Mouse (Mus musculus) heart, adult 2 months (tissue): ENCODE results near the gene Hoxd8. TPM values are rescaled to one million over a fixed set of nuclear protein-coding genes. Genes with fewer than 3 reads are reported as not detected.

ENCODE experiments used
- DNase-seq, 2 experiments: peaks; one replicate each; pipeline ENCODE4 v3.0.0; 2021
- H3K27ac ChIP-seq: fragments of 200-600 bp; 2 replicates; pipeline ENCODE4 v1.8.1; 2022
- H3K27me3 ChIP-seq: fragments of 200-500 bp; 2 replicates; pipeline ENCODE4 v1.6.1; 2012; ENCODE audit warnings: mild to moderate bottlenecking, low read length, inconsistent platforms, mixed read lengths; ENCODE audit not compliant: control insufficient read depth, insufficient read depth
- H3K36me3 ChIP-seq: fragments of 200-500 bp; 2 replicates; pipeline ENCODE4 v1.6.1; 2012; ENCODE audit warnings: low read length, inconsistent platforms; ENCODE audit not compliant: control insufficient read depth, insufficient read depth
- H3K4me1 ChIP-seq: fragments of 200-500 bp; 2 replicates; pipeline ENCODE4 v1.6.1; 2011; ENCODE audit warnings: low read length; ENCODE audit not compliant: control insufficient read depth, insufficient read depth
- H3K4me3 ChIP-seq: fragments of 200-600 bp; 2 replicates; pipeline ENCODE4 v1.8.1; 2022
- H3K79me2 ChIP-seq: fragments of 200-500 bp; replicated peaks from 2 replicates; pipeline ENCODE4 v1.6.1; 2012; ENCODE audit warnings: mild to moderate bottlenecking, inconsistent platforms, low read length, moderate library complexity, mixed read lengths; ENCODE audit not compliant: control insufficient read depth, insufficient read depth
- H3K9ac ChIP-seq: fragments of 200-500 bp; 2 replicates; pipeline ENCODE4 v1.6.1; 2012; ENCODE audit warnings: low read depth, mild to moderate bottlenecking, control low read depth, inconsistent platforms, low read length, mixed read lengths
- CTCF ChIP-seq: fragments of 200-600 bp; IDR thresholded peaks from 2 replicates; pipeline ENCODE4 v1.8.1; 2022; ENCODE audit warnings: antibody characterized with exemption, mild to moderate bottlenecking, moderate library complexity
- EP300 ChIP-seq: fragments of 200-500 bp; IDR thresholded peaks from 2 replicates; pipeline ENCODE4 v1.6.1; 2011; ENCODE audit warnings: low read depth, low read length, control low read depth; ENCODE audit not compliant: insufficient read depth
- POLR2A ChIP-seq: fragments of 200-500 bp; IDR thresholded peaks from 2 replicates; pipeline ENCODE4 v1.6.1; 2011; ENCODE audit warnings: mild to moderate bottlenecking, low read depth, low read length, control low read depth; ENCODE audit not compliant: insufficient read depth
- WGBS: fragments of 180-500 bp; shearing (Covaris S2); methylation state at CpG from one replicate; pipeline ENCODE4 v1.1.7; 2018; 5-methylcytosine and 5-hydroxymethylcytosine counted together
- intact Hi-C: fragments of 180-260 bp; cut with DNase I; formaldehyde crosslinking; loops from one replicate; pipeline ENCODE4 v1.15.1; 2025
- polyA plus RNA-seq: library from polyadenylated mRNA; depleted of rRNA; stranded (reverse); fragments of >200 nt; gene quantifications from 2 replicates; pipeline ENCODE4 v1.2.3, GENCODE M21; 2012
- total RNA-seq, 2 experiments: library from RNA; stranded (reverse); gene quantifications; 2 replicates each; pipeline ENCODE4 v1.2.3; 2021

Hoxd8 gene
- total and polyA plus RNA-seq, 3 experiments = 0.59 to 1.0 (median 0.61) TPM

- intact Hi-C loops = no loop called here
- H3K27me3 ChIP-seq = peaks cover 34% of the 10 kb centered on the region
- H3K79me2 ChIP-seq = no peaks in the 10 kb centered on the region
- DNase-seq = peak in 1 of 2 experiments; percentile 1
- no peak overlapping the region for H3K27ac ChIP-seq
- no peaks in the 10 kb centered on the region for H3K36me3 ChIP-seq
- TF ChIP-seq POLR2A = no peak
- TF ChIP-seq CTCF = no peak
- no peak overlapping the region for H3K9ac ChIP-seq
- no peaks in the 10 kb centered on the region for H3K4me1 ChIP-seq
- H3K4me3 ChIP-seq = no peak overlapping the region
- 26% methylated on average over 2 of the region's 2 CpGs for WGBS
These were observed 27.3 kb upstream of the Hoxd8 start for GRCm38 (mm10) chr2:74677106-74677505.

- Histone ChIP-seq H3K79me2 (no peaks in the 10 kb centered on the region), H3K27me3 (peaks cover 43% of the 10 kb centered on the region), H3K4me1 (no peaks in the 10 kb centered on the region), H3K4me3 (no peak within 1 kb of the TSS), H3K9ac (no peak within 1 kb of the TSS), H3K27ac (no peak within 1 kb of the TSS), H3K36me3 (no peaks in the 10 kb centered on the region)
- intact Hi-C loops = no loop called here
- 5% methylated on average over 15 of the region's 15 CpGs for WGBS
- TF ChIP-seq CTCF (no peak), EP300 (no peak), POLR2A (no peak)
- no peak for DNase-seq
These were observed 25.4 kb upstream of the Hoxd8 start, which contains the start of gene Hoxd11 for GRCm38 (mm10) chr2:74678891-74679595. Gene Hoxd11, plus strand, starts transcription at chr2:74679557.

GRCm38 (mm10) chr2:74679596-74679971 is 24.8 kb upstream of the Hoxd8 start:
- H3K27me3 ChIP-seq = peaks cover 45% of the 10 kb centered on the region
- no peak overlapping the region for H3K9ac ChIP-seq
- DNase-seq = no peak
- no peaks in the 10 kb centered on the region for H3K79me2 ChIP-seq
- intact Hi-C loops = no loop called here
- no peaks in the 10 kb centered on the region for H3K36me3 ChIP-seq
- no peak overlapping the region for H3K4me3 ChIP-seq
- H3K4me1 ChIP-seq = no peaks in the 10 kb centered on the region
- H3K27ac ChIP-seq = no peak overlapping the region
- WGBS = 2% methylated on average over 26 of the region's 26 CpGs
- TF ChIP-seq POLR2A = no peak

- TF ChIP-seq CTCF (no peak), EP300 (no peak), POLR2A (no peak)
- H3K4me3 ChIP-seq = no peak overlapping the region
- WGBS = 3% methylated on average over 22 of the region's 23 CpGs
- H3K36me3 ChIP-seq = no peaks in the 10 kb centered on the region
- H3K4me1 ChIP-seq = no peaks in the 10 kb centered on the region
- H3K79me2 ChIP-seq = no peaks in the 10 kb centered on the region
- H3K9ac ChIP-seq = no peak overlapping the region
- intact Hi-C loops = no loop called here
- peaks cover 44% of the 10 kb centered on the region for H3K27me3 ChIP-seq
- no peak overlapping the region for H3K27ac ChIP-seq
- no peak for DNase-seq
These were observed 24.4 kb upstream of the Hoxd8 start for GRCm38 (mm10) chr2:74679980-74680379.

GRCm38 (mm10) chr2:74680561-74681398 is 23.6 kb upstream of the Hoxd8 start:
- H3K27me3 ChIP-seq = peaks cover 39% of the 10 kb centered on the region
- H3K4me1 ChIP-seq = no peaks in the 10 kb centered on the region
- H3K4me3 ChIP-seq = no peak overlapping the region
- DNase-seq = no peak
- 5% methylated on average over 21 of the region's 21 CpGs for WGBS
- no peaks in the 10 kb centered on the region for H3K36me3 ChIP-seq
- no peak overlapping the region for H3K9ac ChIP-seq
- H3K27ac ChIP-seq = no peak overlapping the region
- H3K79me2 ChIP-seq = no peaks in the 10 kb centered on the region
- intact Hi-C loops = no loop called here
- TF ChIP-seq CTCF (no peak), POLR2A (no peak), EP300 (no peak)

- 1% methylated on average over 73 of the region's 78 CpGs for WGBS
- H3K4me3 ChIP-seq = no peak overlapping the region; the same call in 1 of the 2 replicates
- no peak overlapping the region for H3K9ac ChIP-seq
- no peaks in the 10 kb centered on the region for H3K79me2 ChIP-seq
- no peak for TF ChIP-seq CTCF
- no peak for TF ChIP-seq EP300
- TF ChIP-seq POLR2A = no peak
- intact Hi-C loops = no loop called here
- H3K27me3 ChIP-seq = peaks cover 36% of the 10 kb centered on the region
- H3K36me3 ChIP-seq = no peaks in the 10 kb centered on the region
- DNase-seq = no peak
- H3K27ac ChIP-seq = no peak overlapping the region
- H3K4me1 ChIP-seq = no peaks in the 10 kb centered on the region
These were observed 22.6 kb upstream of the Hoxd8 start for GRCm38 (mm10) chr2:74681594-74682531.
